In the genomic region with DNA sequence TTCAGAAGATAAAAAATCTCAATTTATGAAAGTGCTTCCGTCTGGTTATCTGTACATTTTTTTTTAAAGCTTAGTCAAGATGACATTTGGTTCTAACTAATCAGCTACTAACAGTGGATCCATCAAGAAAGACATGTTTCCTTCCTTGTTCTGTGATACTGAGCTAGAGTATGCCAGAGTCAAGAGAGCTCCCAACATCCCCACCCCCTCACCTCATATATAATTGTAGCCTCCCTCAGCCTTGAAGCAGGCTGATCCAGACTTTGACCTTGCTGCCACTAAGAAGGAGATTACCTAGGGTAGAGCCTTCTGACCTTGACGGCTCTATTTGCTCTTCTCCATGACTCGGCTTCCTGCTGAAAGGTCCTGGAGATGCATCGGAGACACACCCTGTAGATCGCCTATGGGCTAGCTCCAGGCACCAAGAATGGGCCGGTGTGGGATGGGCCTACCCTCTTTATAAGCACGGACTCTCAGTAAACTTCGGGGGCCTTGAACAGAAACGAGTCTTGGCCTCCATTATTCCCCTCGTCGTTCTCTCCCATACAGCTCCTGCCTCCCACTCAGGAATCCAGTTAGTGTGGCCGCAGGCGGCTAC, we compare ENCODE assay signal across 21 mouse cellular contexts.
"Had no signal": no experiment of that assay in that cellular context is flagged by ENCODE, and none has a peak within 500 bp of the region (broad histone marks: within the 10 kb centered on the region; RNA-seq: fewer than 3 reads in every experiment).

No protein-coding gene starts in this region.

- H3K36me3 ChIP-seq: limb, embryonic 12.5 days; limb, embryonic 15.5 days; midbrain, embryonic 13.5 days; neural tube, embryonic 13.5 days had no signal

- H3K4me1 ChIP-seq: limb, embryonic 15.5 days; neural tube, embryonic 13.5 days had no signal

- H3K27ac ChIP-seq: left cerebral cortex, adult 2 months; limb, embryonic 12.5 days; limb, embryonic 15.5 days; liver, embryonic 14.5 days; macrophage; midbrain, embryonic 13.5 days had no signal

- H3K9ac ChIP-seq: limb, embryonic 12.5 days; limb, embryonic 15.5 days; liver, embryonic 14.5 days; liver, postnatal 0 days; lung, embryonic 14.5 days; midbrain, embryonic 13.5 days; neural tube, embryonic 13.5 days had no signal

- ATAC-seq: liver, postnatal 0 days; lung, postnatal 0 days; midbrain, embryonic 13.5 days; midbrain, embryonic 16.5 days had no signal

- H3K27me3 ChIP-seq: limb, embryonic 12.5 days; limb, embryonic 15.5 days; midbrain, embryonic 13.5 days; neural tube, embryonic 13.5 days had no signal

- DNase-seq: kidney, adult 18-20 months; kidney, adult 9 months; kidney, postnatal 10 days; kidney, postnatal 36 days; layer of hippocampus, postnatal 36 days; left cerebral cortex, postnatal 4 days; liver, postnatal 0 days; lung, embryonic 14.5 days; thymus, adult 18-20 months; thymus, postnatal 36 days had no signal

- H3K4me3 ChIP-seq: left cerebral cortex, adult 2 months; limb, embryonic 12.5 days; limb, embryonic 15.5 days; midbrain, embryonic 13.5 days; myocyte; neural tube, embryonic 13.5 days had no signal

- H3K4me2 ChIP-seq: limb, embryonic 12.5 days; limb, embryonic 15.5 days; liver, embryonic 11.5 days; lung, embryonic 14.5 days; midbrain, embryonic 13.5 days; neural tube, embryonic 13.5 days had no signal

- H3K9me3 ChIP-seq: limb, embryonic 15.5 days; midbrain, embryonic 13.5 days; neural tube, embryonic 13.5 days had no signal
